Mouse (Mus musculus): ENCODE measurements around the gene Cryzl1. TPM values are rescaled to one million over a fixed set of nuclear protein-coding genes. Genes with fewer than 3 reads are reported as not detected.

The Cryzl1 gene
- total and polyA plus RNA-seq, 3 experiments = 20.2 to 44.4 TPM; not detected in 1

- no peak overlapping the region for H3K27ac ChIP-seq (ENCODE audit: control insufficient read depth, low read depth, low read length)
- H3K9me3 ChIP-seq (replicated peaks; ENCODE audit: insufficient read depth, low read length) = no peaks in the 10 kb centered on the region
- H3K79me2 ChIP-seq (ENCODE audit: control insufficient read depth, insufficient read depth, low read length, poor library complexity) = peaks cover 30% of the 10 kb centered on the region
- DNase-seq (ENCODE audit: low read depth, low spot score) = no peak
- H3K36me3 ChIP-seq (ENCODE audit: control insufficient read depth in 1 of 2, insufficient read depth in 2 of 2, low read length in 2 of 2) = peaks cover 16 to 35% of the 10 kb centered on the region in 2 experiments
- peaks cover 0 to 10% of the 10 kb centered on the region in 2 experiments; a peak in 2 of 4 replicates for H3K4me1 ChIP-seq (ENCODE audit: control insufficient read depth in 1 of 2, insufficient read depth in 2 of 2, low read length in 2 of 2)
- no peaks in the 10 kb centered on the region for H3K27me3 ChIP-seq (ENCODE audit: control insufficient read depth in 1 of 2, insufficient read depth in 2 of 2, low read length in 2 of 2)
- H3K4me3 ChIP-seq (ENCODE audit: control insufficient read depth in 1 of 2, insufficient read depth in 1 of 2, low read depth in 2 of 2, low read length in 2 of 2) = no peak overlapping the region
- no peak overlapping the region for H3K9ac ChIP-seq (ENCODE audit: control insufficient read depth, low read depth, low read length, poor library complexity, severe bottlenecking)
- TF ChIP-seq POLR2A (IDR thresholded peaks at IDR 0.05; ENCODE audit: control insufficient read depth in 1 of 2, insufficient read depth in 1 of 2, low read depth in 1 of 2, low read length in 2 of 2, poor library complexity in 1 of 2) (0 out of 4 replicates have a peak, but pooled peaks of 1 of the 2 experiments have one; percentile 20), POLR2AphosphoS5 (IDR thresholded peaks at IDR 0.05; ENCODE audit: borderline replicate concordance, low read depth, low read length) (no peak), GATA1 (IDR thresholded peaks at IDR 0.05; ENCODE audit: low read depth, low read length) (no peak), E2F4 (IDR thresholded peaks at IDR 0.05; ENCODE audit: borderline replicate concordance, low read depth, low read length) (no peak), EP300 (IDR thresholded peaks at IDR 0.05; ENCODE audit: low read depth in 1 of 2, low read length in 2 of 2) (no peak)
Observed at GRCm38 (mm10) chr16:91640171-91640570, 88.6 kb downstream of the Cryzl1 start.

DNA sequence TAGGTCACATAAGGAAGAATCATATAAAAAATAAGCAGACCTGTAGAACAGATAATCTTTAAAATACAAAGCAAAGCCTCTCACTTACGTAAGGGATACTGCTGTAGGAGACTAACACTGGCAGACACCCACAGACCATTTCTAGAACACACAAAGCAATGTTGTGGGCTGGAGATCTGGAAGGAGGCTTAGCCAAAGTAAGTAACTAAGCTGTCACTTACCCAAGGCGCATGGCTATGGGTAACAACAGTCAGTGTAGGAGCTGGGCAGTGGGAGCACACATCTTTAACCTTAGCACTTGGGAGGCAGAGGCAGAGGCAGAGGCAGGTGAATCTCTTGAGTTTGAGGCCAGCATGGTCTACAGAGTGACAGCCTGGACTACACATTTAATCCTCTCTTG is 89.1 kb downstream of the Cryzl1 start:
- Histone ChIP-seq H3K27me3 (ENCODE audit: control insufficient read depth in 1 of 2, insufficient read depth in 2 of 2, low read length in 2 of 2) (no peaks in the 10 kb centered on the region), H3K79me2 (ENCODE audit: control insufficient read depth, insufficient read depth, low read length, poor library complexity) (peaks cover 27% of the 10 kb centered on the region), H3K27ac (ENCODE audit: control insufficient read depth, low read depth, low read length) (no peak overlapping the region), H3K9ac (ENCODE audit: control insufficient read depth, low read depth, low read length, poor library complexity, severe bottlenecking) (no peak overlapping the region), H3K4me3 (ENCODE audit: control insufficient read depth in 1 of 2, insufficient read depth in 1 of 2, low read depth in 2 of 2, low read length in 2 of 2) (no peak overlapping the region), H3K4me1 (ENCODE audit: control insufficient read depth in 1 of 2, insufficient read depth in 2 of 2, low read length in 2 of 2) (peaks cover 0 to 5% of the 10 kb centered on the region in 2 experiments; a peak in 2 of 4 replicates), H3K36me3 (ENCODE audit: control insufficient read depth in 1 of 2, insufficient read depth in 2 of 2, low read length in 2 of 2) (peaks cover 11 to 38% of the 10 kb centered on the region in 2 experiments), H3K9me3 (replicated peaks; ENCODE audit: insufficient read depth, low read length) (no peaks in the 10 kb centered on the region)
- TF ChIP-seq CTCF (IDR thresholded peaks at IDR 0.05 in 2 of 3, conservative IDR thresholded peaks at IDR 0.05 in 1 of 3; ENCODE audit: control insufficient read depth in 1 of 3, insufficient read depth in 1 of 3, low read depth in 2 of 3, low read length in 3 of 3, poor library complexity in 1 of 3, severe bottlenecking in 1 of 3) (no peak), RCOR1 (IDR thresholded peaks at IDR 0.05; ENCODE audit: low read depth, low read length) (no peak), NRF1 (IDR thresholded peaks at IDR 0.05; ENCODE audit: insufficient read depth, low read depth, low read length, poor library complexity, severe bottlenecking) (no peak), GATA1 (IDR thresholded peaks at IDR 0.05; ENCODE audit: low read depth, low read length) (no peak), POLR2AphosphoS2 (IDR thresholded peaks at IDR 0.05; ENCODE audit: low read length) (no peak), MXI1 (IDR thresholded peaks at IDR 0.05; ENCODE audit: low read depth, low read length) (no peak), KAT2A (conservative IDR thresholded peaks at IDR 0.05; ENCODE audit: low read depth, low read length) (no peak), MAX (IDR thresholded peaks at IDR 0.05; ENCODE audit: low read length) (no peak), TAL1 (IDR thresholded peaks at IDR 0.05; ENCODE audit: low read length) (no peak), BHLHE40 (IDR thresholded peaks at IDR 0.05; ENCODE audit: borderline replicate concordance, low read depth, low read length) (no peak)
- no peak for DNase-seq (ENCODE audit: low read depth, low spot score)

Other genes starting within 250 kb of the Cryzl1 start
- 10.3 and 12.2 TPM in 2 replicates for gene Ifnar1, start 243.7 kb downstream of the Cryzl1 start, total RNA-seq (2012; rRNA removed)
- 10 to 100 TPM in 1 of 2 experiments, not detected in 1; 20.2 TPM for gene Ifnar1, start 243.7 kb downstream of the Cryzl1 start, polyA plus RNA-seq (2012; ENCODE audit: insufficient read depth in 1 of 2, insufficient read length in 2 of 2, low read depth in 1 of 2, low replicate concordance in 2 of 2, missing spikeins in 1 of 2)
- 2.8 and 4.1 TPM in 2 replicates for gene Ifngr2, start 181.9 kb downstream of the Cryzl1 start, total RNA-seq (2012; rRNA removed)
- gene Ifngr2, start 181.9 kb downstream of the Cryzl1 start, polyA plus RNA-seq (2012; ENCODE audit: insufficient read depth in 1 of 2, insufficient read length in 2 of 2, low read depth in 1 of 2, low replicate concordance in 2 of 2, missing spikeins in 1 of 2) = 10 to 100 TPM in 1 of 2 experiments, not detected in 1; 11.0 TPM
- gene Tmem50b, start 131.2 kb downstream of the Cryzl1 start, total RNA-seq (2012; rRNA removed) = 2.6 and 2.9 TPM in 2 replicates
- gene Tmem50b, start 131.2 kb downstream of the Cryzl1 start, polyA plus RNA-seq (2012; ENCODE audit: insufficient read depth in 1 of 2, insufficient read length in 2 of 2, low read depth in 1 of 2, low replicate concordance in 2 of 2, missing spikeins in 1 of 2) = 1 to 10 TPM in 1 of 2 experiments, not detected in 1; 9.5 TPM
- gene Dnajc28, start 109.9 kb downstream of the Cryzl1 start, total RNA-seq (2012; rRNA removed) = 0.85 and 1.2 TPM in 2 replicates
- gene Dnajc28, start 109.9 kb downstream of the Cryzl1 start, polyA plus RNA-seq (2012; ENCODE audit: insufficient read depth in 1 of 2, insufficient read length in 2 of 2, low read depth in 1 of 2, low replicate concordance in 2 of 2, missing spikeins in 1 of 2) = 1 to 10 TPM in 1 of 2 experiments, not detected in 1; 1.9 TPM
- gene Gart, start 82.0 kb downstream of the Cryzl1 start, total RNA-seq (2012; rRNA removed) = 400 and 417 TPM in 2 replicates
- gene Gart, start 82.0 kb downstream of the Cryzl1 start, polyA plus RNA-seq (2012; ENCODE audit: insufficient read depth in 1 of 2, insufficient read length in 2 of 2, low read depth in 1 of 2, low replicate concordance in 2 of 2, missing spikeins in 1 of 2) = 100 to 1,000 TPM in 1 of 2 experiments, 10 to 100 TPM in 1; 94.0 to 509 TPM
- 93.6 and 102 TPM in 2 replicates for gene Son, start 81.5 kb downstream of the Cryzl1 start, total RNA-seq (2012; rRNA removed)
- 100 to 1,000 TPM; 157 to 182 TPM for gene Son, start 81.5 kb downstream of the Cryzl1 start, polyA plus RNA-seq (2012; ENCODE audit: insufficient read depth in 1 of 2, insufficient read length in 2 of 2, low read depth in 1 of 2, low replicate concordance in 2 of 2, missing spikeins in 1 of 2)
- 25.4 and 25.7 TPM in 2 replicates for gene Donson, start 40.2 kb downstream of the Cryzl1 start, total RNA-seq (2012; rRNA removed)
- 10 to 100 TPM in 1 of 2 experiments, not detected in 1; 33.9 TPM for gene Donson, start 40.2 kb downstream of the Cryzl1 start, polyA plus RNA-seq (2012; ENCODE audit: insufficient read depth in 1 of 2, insufficient read length in 2 of 2, low read depth in 1 of 2, low replicate concordance in 2 of 2, missing spikeins in 1 of 2)
- 11.6 and 14.7 TPM in 2 replicates for gene Itsn1, start 306 bp upstream of the Cryzl1 start, total RNA-seq (2012; rRNA removed)
- 10 to 100 TPM in 1 of 2 experiments, not detected in 1; 36.5 TPM for gene Itsn1, start 306 bp upstream of the Cryzl1 start, polyA plus RNA-seq (2012; ENCODE audit: insufficient read depth in 1 of 2, insufficient read length in 2 of 2, low read depth in 1 of 2, low replicate concordance in 2 of 2, missing spikeins in 1 of 2)

Measured in MEL (cell line).